Mouse (Mus musculus) stomach, postnatal 0 days (tissue): ENCODE data around the gene Pawr.

Experiments
- CTCF ChIP-seq: IDR thresholded peaks from 2 replicates; pipeline ENCODE4 v1.5.1; 2016; ENCODE audit warnings: antibody characterized with exemption, low read depth, mild to moderate bottlenecking, moderate library complexity
- EP300 ChIP-seq: optimal IDR thresholded peaks from 2 replicates; pipeline ENCODE3; 2016; ENCODE audit warnings: antibody characterized with exemption

- TF ChIP-seq EP300 (no peak), CTCF (no peak)
Observed at GRCm38 (mm10) chr10:108378479-108378878, 46.6 kb downstream of the Pawr start.
